Mouse (Mus musculus): ENCODE measurements around the gene Dmc1.

Gene Dmc1

GRCm38 (mm10) chr15:79511553-79512320, 93.2 kb downstream of the Dmc1 start:
- peak; percentile 85 for DNase-seq (ENCODE audit: low spot score)

All from layer of hippocampus, adult 11-12 months (tissue).